Mouse (Mus musculus): ENCODE measurements around the gene Zfp981. TPM values are rescaled to one million over a fixed set of nuclear protein-coding genes. Genes with fewer than 3 reads are reported as not detected.
"Not testable (repeated sequence)": the region's sequence is repeated elsewhere in the genome, so short reads cannot be mapped to it uniquely, and the experiment has no call there.

The Zfp981 gene
- polyA plus RNA-seq, 1 experiment from 2014 or later: not detected

DNA sequence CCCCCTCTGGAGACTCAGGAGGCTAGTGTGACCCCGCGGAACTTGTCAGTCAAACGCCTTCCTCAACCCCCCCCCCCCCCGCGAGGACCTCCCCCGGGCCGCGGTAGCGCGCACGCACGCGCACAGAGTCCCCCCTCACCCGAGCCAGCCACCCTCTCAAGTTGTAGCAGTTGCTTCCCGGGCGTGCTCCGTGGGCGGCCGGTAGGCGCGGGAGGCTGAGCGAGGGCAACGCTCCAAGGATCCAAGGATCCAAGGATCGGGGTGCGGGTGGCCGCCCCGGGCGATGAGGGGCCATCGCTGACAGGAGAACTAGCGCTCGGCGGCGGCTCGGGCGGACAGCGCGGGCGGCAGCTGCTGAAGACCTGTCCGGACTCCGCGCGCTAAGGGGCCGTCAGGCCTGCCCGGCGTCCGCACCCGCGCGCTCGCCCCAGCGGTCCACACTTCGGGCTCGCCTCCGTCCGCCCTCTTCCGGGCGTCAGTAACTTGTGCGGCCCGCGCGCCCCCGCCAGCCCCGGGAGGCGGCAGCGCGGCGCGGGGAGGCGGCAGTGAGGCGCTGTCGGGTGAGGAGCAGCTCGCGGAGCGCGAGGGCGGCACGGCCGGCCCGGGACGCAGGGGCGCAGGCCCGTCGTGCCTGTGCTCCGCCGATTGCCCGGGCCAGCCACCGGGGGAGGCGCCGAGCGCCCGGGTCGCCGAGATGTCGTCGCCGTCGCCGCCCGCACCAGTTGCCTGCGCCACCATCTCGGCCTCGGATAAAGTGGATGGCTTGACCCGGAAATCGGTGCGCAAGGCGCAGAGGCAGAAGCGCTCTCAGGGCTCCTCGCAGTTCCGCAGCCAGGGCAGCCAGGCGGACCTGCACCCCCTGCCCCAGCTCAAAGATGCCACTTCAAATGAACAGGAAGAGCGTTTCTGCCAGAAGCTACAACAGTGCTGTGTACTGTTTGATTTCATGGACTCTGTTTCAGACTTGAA lies 78.4 kb downstream of the Zfp981 start:
- not testable (repeated sequence) for H3K27me3 ChIP-seq; H3K4me2 ChIP-seq (replicated peaks)

More for the DNA sequence above, 78.4 kb downstream of the Zfp981 start:
- H3K36me3 ChIP-seq; H3K27ac ChIP-seq (replicated peaks); H3K9me3 ChIP-seq; H3K9ac ChIP-seq (replicated peaks); H3K4me1 ChIP-seq; H3K4me3 ChIP-seq: not testable (repeated sequence)
- ATAC-seq (replicated peaks): peak; percentile 67
- WGBS: 2% methylated on average over 9 of the region's 111 CpGs

Other genes with a start within 250 kb of the Zfp981 start
- gene Zfp992, start 53.0 kb upstream of the Zfp981 start, polyA plus RNA-seq (2015; fragmentation: Nextera tagmentation; extraction: Ambion mirVana): 1.1 and 1.6 TPM in 2 replicates
- gene Zfp993, start 108.9 kb downstream of the Zfp981 start, polyA plus RNA-seq (2015; fragmentation: Nextera tagmentation; extraction: Ambion mirVana): 0.56 and 1.3 TPM in 2 replicates